Mouse (Mus musculus) kidney, embryonic 15.5 days (tissue): ENCODE measurements around the gene Capza2. TPM values are rescaled to one million over a fixed set of nuclear protein-coding genes. Genes with fewer than 3 reads are reported as not detected.
"Not testable (repeated sequence)": the region's sequence is repeated elsewhere in the genome, so short reads cannot be mapped to it uniquely, and the experiment has no call there.

Source experiments
- ATAC-seq: fragments of 200-750 bp; cut with Nextera tagmentation; replicated peaks from 2 replicates; pipeline ENCODE4 v1.8.0; 2017; ENCODE audit warnings: moderate TSS enrichment; ENCODE audit not compliant: low FRiP score
- H3K27ac ChIP-seq: fragments of 300-500 bp; sonication (generic); 2 replicates; pipeline ENCODE4 v1.5.1; 2015; ENCODE audit warnings: mild to moderate bottlenecking, inconsistent platforms
- H3K27me3 ChIP-seq: fragments of 300-500 bp; sonication (generic); 2 replicates; pipeline ENCODE4 v1.6.1; 2015; ENCODE audit warnings: inconsistent platforms
- H3K36me3 ChIP-seq: fragments of 300-500 bp; sonication (generic); 2 replicates; pipeline ENCODE4 v1.6.1; 2015; ENCODE audit warnings: inconsistent platforms
- H3K4me1 ChIP-seq: fragments of 300-500 bp; sonication (generic); 2 replicates; pipeline ENCODE4 v1.6.1; 2015; ENCODE audit warnings: inconsistent platforms
- H3K4me2 ChIP-seq: fragments of 300-500 bp; sonication (generic); 2 replicates; pipeline ENCODE4 v1.6.1; 2015; ENCODE audit warnings: moderate library complexity, mild to moderate bottlenecking, inconsistent platforms
- H3K4me3 ChIP-seq: fragments of 300-500 bp; sonication (generic); replicated peaks from 2 replicates; pipeline ENCODE4 v1.5.1; 2015; ENCODE audit warnings: mild to moderate bottlenecking, inconsistent platforms
- H3K9ac ChIP-seq: fragments of 300-500 bp; sonication (generic); 2 replicates; pipeline ENCODE4 v1.6.1; 2015; ENCODE audit warnings: mild to moderate bottlenecking, inconsistent platforms
- H3K9me3 ChIP-seq: fragments of 300-500 bp; sonication (generic); replicated peaks from 2 replicates; pipeline ENCODE4 v1.6.1; 2016; ENCODE audit warnings: inconsistent platforms
- WGBS: fragments of 180-500 bp; shearing (Covaris S2); methylation state at CpG from one replicate; pipeline ENCODE4 v1.1.7; 2015; ENCODE audit warnings: mixed read lengths; 5-methylcytosine and 5-hydroxymethylcytosine counted together
- polyA plus RNA-seq: library from polyadenylated mRNA; unstranded; fragments of >200 nt; fragmentation: Nextera tagmentation; extraction: Ambion mirVana; gene quantifications from 2 replicates; pipeline ENCODE4 v1.2.1, GENCODE M21; 2015

Gene Capza2
- polyA plus RNA-seq, 1 experiment from 2014 or later: 212 TPM

DNA sequence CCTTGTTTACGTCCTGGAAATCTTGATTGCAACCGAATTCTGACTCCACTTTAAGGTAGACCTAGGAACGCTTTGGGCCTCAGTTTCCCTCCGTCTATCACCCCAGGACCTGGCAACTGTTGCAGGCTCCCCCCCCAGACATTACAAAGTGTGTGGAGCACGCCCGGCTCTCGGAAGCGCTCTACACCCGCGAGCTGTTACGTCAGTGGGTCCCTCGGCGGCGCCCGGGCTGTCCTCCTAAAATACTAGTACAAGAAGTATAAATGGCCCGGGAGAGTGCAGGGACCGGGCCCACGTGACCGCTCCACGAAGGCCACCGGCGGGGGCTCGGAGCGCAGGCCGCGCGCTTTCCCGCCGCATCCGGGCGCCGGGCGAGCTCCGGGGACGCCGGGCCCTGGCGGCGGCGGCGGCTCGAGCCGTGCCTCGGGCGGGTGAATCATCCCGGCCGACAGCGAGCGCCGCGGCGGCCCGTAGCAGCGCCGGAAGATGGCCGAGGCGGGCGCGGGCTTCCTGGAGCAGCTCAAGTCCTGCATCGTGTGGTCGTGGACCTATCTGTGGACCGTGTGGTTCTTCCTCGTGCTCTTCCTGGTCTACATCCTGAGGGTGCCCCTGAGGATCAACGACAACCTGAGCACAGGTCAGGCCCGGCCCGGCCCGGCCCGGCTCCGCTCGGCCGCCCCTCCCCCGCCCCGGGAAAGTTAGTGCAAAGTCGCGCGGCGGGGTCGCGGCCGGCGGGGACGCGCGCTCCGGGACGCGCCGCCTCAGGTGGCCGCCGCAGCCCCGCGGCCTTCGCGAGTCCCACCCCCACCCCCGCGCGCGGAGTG lies 57.9 kb downstream of the Capza2 start:
- H3K4me1 ChIP-seq: peaks cover 18% of the 10 kb centered on the region
- peak; percentile 87 for ATAC-seq
- peak overlapping the region; percentile 82 for H3K4me2 ChIP-seq
- peak overlapping the region; percentile 82 for H3K4me3 ChIP-seq
- H3K9me3 ChIP-seq: no peaks in the 10 kb centered on the region
- peaks cover 10% of the 10 kb centered on the region; the same call in 1 of the 2 replicates for H3K36me3 ChIP-seq
- peak overlapping the region; percentile 92 for H3K27ac ChIP-seq
- H3K27me3 ChIP-seq: no peaks in the 10 kb centered on the region
- peak overlapping the region; percentile 82 for H3K9ac ChIP-seq
- WGBS: under 1% methylated on average over 96 of the region's 97 CpGs

GRCm38 (mm10) chr6:17694550-17694951 lies 58.5 kb downstream of the Capza2 start:
- Histone ChIP-seq H3K4me1 (peaks cover 18% of the 10 kb centered on the region), H3K4me2 (peak overlapping the region; percentile 82), H3K4me3 (peak overlapping the region; percentile 82), H3K36me3 (peaks cover 10% of the 10 kb centered on the region; the same call in 1 of the 2 replicates), H3K27me3 (no peaks in the 10 kb centered on the region), H3K27ac (peak overlapping the region; percentile 92), H3K9ac (peak overlapping the region; percentile 82), H3K9me3 (no peaks in the 10 kb centered on the region)
- ATAC-seq: peak; percentile 85
- 1% methylated on average over 45 of the region's 46 CpGs for WGBS

- Histone ChIP-seq H3K4me1 (peaks cover 18% of the 10 kb centered on the region), H3K36me3 (peaks cover 10% of the 10 kb centered on the region; the same call in 1 of the 2 replicates), H3K9me3 (no peaks in the 10 kb centered on the region), H3K4me3 (no peak overlapping the region), H3K27me3 (no peaks in the 10 kb centered on the region), H3K27ac (no peak overlapping the region), H3K4me2 (no peak overlapping the region), H3K9ac (no peak overlapping the region)
- 56% methylated on average over 5 of the region's 5 CpGs for WGBS
- no peak for ATAC-seq
Observed at GRCm38 (mm10) chr6:17696321-17696734, 60.3 kb downstream of the Capza2 start.

DNA sequence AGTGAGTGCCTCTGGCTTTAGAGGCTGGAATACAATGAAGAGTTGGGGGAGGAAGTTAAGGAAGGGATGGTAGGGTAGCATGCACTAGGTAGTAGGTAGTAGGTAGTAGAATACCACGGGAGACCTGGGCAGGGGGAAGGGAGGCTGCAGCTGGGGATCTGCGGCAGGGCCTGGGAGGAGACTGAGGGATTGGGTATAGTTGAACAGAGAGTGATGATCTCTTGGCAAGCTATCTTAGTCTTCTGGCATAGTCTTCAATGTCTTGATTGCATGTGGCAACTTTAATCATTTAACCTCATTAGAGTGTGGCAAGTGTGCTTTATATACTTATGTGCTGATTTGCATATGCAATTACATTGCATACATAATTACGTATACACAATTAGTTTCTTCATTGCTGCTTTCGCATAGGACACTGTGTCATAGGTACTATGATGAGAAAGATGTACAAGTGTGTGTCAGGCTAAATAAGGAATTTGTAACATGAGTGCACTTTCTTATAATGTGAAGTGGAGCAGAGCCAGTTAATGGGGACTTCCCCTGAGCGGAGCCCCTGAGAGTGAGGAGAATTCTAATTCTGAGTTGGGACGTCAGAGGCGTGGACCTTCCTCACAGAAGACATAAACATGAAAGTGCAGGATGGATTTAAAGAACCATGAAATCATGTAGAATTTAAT lies 65.0 kb downstream of the Capza2 start:
- ATAC-seq: no peak
- 59% methylated on average over 7 of the region's 7 CpGs for WGBS
- no peak overlapping the region for H3K9ac ChIP-seq

DNA sequence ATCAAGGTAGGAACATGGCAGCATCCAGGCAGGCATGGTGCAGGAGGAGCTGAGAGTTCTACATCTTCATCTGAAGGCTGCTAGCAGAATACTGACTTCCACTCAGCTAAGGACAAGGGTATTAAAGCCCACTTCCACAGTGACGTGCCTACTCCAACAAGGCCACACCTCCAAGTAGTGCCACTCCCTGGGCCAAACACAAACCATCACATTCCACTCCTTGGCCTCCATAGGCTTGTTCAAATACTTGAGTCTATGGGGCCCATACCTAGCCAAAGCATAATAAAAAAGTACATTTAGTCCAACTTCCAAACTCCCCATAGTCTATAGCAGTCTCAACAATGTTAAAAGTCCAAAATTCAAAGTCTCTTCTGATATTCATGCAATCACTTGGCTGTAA lies 68.0 kb downstream of the Capza2 start:
- not testable (repeated sequence) for H3K4me3 ChIP-seq, H3K36me3 ChIP-seq, H3K27me3 ChIP-seq, H3K4me2 ChIP-seq, H3K27ac ChIP-seq, ATAC-seq, H3K9me3 ChIP-seq, H3K4me1 ChIP-seq, H3K9ac ChIP-seq
- 93% methylated on average over 1 of the region's 1 CpGs for WGBS

More for the DNA sequence above, 65.0 kb downstream of the Capza2 start:
- Histone ChIP-seq H3K27me3 (no peaks in the 10 kb centered on the region), H3K4me1 (peaks cover 2% of the 10 kb centered on the region), H3K27ac (no peak overlapping the region), H3K9me3 (no peaks in the 10 kb centered on the region), H3K4me2 (no peak overlapping the region), H3K36me3 (peaks cover 10% of the 10 kb centered on the region; the same call in 1 of the 2 replicates), H3K4me3 (no peak overlapping the region)

DNA sequence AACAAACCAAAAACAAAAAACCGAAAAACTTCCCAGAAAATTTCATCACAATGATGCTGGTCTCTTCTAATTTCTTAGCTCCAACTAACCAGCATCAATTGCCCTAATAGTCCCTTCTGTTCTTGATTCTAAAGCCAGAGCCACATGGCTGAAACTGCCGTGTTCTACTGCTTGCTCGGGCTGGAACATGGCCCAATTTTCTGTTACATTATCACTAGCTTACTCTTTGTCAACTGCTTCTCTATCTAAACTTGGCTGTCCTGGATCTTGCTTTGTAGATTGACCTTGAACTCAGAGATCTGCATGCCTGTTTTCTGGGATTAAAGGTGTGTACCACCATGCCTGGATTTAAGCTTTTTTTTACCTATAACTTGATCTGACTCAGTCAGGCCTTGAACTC lies 69.9 kb downstream of the Capza2 start:
- Histone ChIP-seq H3K4me1 (0 out of 2 replicates have a peak, but pooled peaks cover 2% of the 10 kb centered on the region), H3K9me3 (no peaks in the 10 kb centered on the region), H3K27ac (no peak overlapping the region), H3K4me2 (no peak overlapping the region), H3K27me3 (no peaks in the 10 kb centered on the region), H3K4me3 (no peak overlapping the region), H3K36me3 (no peaks in the 10 kb centered on the region), H3K9ac (no peak overlapping the region)
- 83% methylated on average over 3 of the region's 3 CpGs for WGBS
- ATAC-seq: no peak

Other genes starting within 250 kb of the Capza2 start
- gene Met, start 172.4 kb upstream of the Capza2 start, polyA plus RNA-seq: 15.1 and 16.1 TPM in 2 replicates
- 19.9 and 20.3 TPM in 2 replicates for gene St7, start 56.7 kb downstream of the Capza2 start, polyA plus RNA-seq